In genomic region chr15:18987671-18988070, GRCm38 (mm10) we compare ENCODE assay signal across 21 mouse cellular contexts.
A peak's percentile ranks its signal among the peaks of the same experiment; 100 is the strongest.
DNase-seq lines count a peak whose midpoint lies in the region; ATAC-seq and TF ChIP-seq lines count a peak whose summit lies in the region.
"Had no signal": no experiment of that assay in that cellular context is flagged by ENCODE, and none has a peak within 500 bp of the region (broad histone marks: within the 10 kb centered on the region; RNA-seq: fewer than 3 reads in every experiment).

No protein-coding gene starts in this region.

- H3K27ac ChIP-seq in forebrain, embryonic 16.5 days (ENCODE audit: low read length): no peak overlapping the region
- no peak overlapping the region for H3K27ac ChIP-seq in forebrain, embryonic 11.5 days (ENCODE audit: low read depth, low read length)
- no peak overlapping the region for H3K27ac ChIP-seq in forebrain, postnatal 0 days (ENCODE audit: low read depth, low read length)
- H3K27ac ChIP-seq in forebrain, embryonic 15.5 days (replicated peaks): no peak overlapping the region

- H3K36me3 ChIP-seq in forebrain, embryonic 16.5 days (ENCODE audit: control insufficient read depth, insufficient read depth): no peaks in the 10 kb centered on the region
- H3K36me3 ChIP-seq in forebrain, embryonic 11.5 days (ENCODE audit: control insufficient read depth, insufficient read depth, low read length): no peaks in the 10 kb centered on the region
- H3K36me3 ChIP-seq in forebrain, postnatal 0 days (ENCODE audit: insufficient read depth): no peaks in the 10 kb centered on the region
- no peaks in the 10 kb centered on the region for H3K36me3 ChIP-seq in forebrain, embryonic 15.5 days
- H3K36me3 ChIP-seq: G1E had no signal

- no peak for DNase-seq in forebrain, embryonic 11.5 days (ENCODE audit: low spot score)
- no peak for DNase-seq in forebrain, postnatal 0 days
- no peak for DNase-seq in frontal cortex, postnatal 36 days (ENCODE audit: low spot score in 2 of 2)
- DNase-seq: adrenal gland, adult 2 months; adrenal gland, adult 8-10 months; adrenal gland, postnatal 10 days; adrenal gland, postnatal 14 days; adrenal gland, postnatal 25 days; adrenal gland, postnatal 36 days; B cell, adult 2 months; cerebellum, adult 11 months; cerebellum, adult 11-12 months; cerebellum, adult 18-20 months had no signal

- no peaks in the 10 kb centered on the region for H3K27me3 ChIP-seq in forebrain, embryonic 16.5 days (replicated peaks; ENCODE audit: control insufficient read depth, insufficient read depth, low read length)
- H3K27me3 ChIP-seq in forebrain, embryonic 11.5 days (ENCODE audit: control insufficient read depth, insufficient read depth, low read length): no peaks in the 10 kb centered on the region
- H3K27me3 ChIP-seq in forebrain, postnatal 0 days (ENCODE audit: insufficient read depth, low read length): no peaks in the 10 kb centered on the region
- H3K27me3 ChIP-seq in forebrain, embryonic 15.5 days: no peaks in the 10 kb centered on the region
- H3K27me3 ChIP-seq: CH12.LX, Patski had no signal

- no peak overlapping the region for H3K4me3 ChIP-seq in forebrain, embryonic 16.5 days (replicated peaks; ENCODE audit: low read length)
- H3K4me3 ChIP-seq in forebrain, embryonic 11.5 days (ENCODE audit: low read depth, low read length): no peak overlapping the region
- H3K4me3 ChIP-seq in forebrain, postnatal 0 days (ENCODE audit: low read depth, low read length): no peak overlapping the region
- no peak overlapping the region for H3K4me3 ChIP-seq in forebrain, embryonic 15.5 days

- no peak overlapping the region for H3K4me2 ChIP-seq in forebrain, embryonic 16.5 days (ENCODE audit: low read length)
- H3K4me2 ChIP-seq in forebrain, embryonic 11.5 days (ENCODE audit: low read depth, low read length, severe bottlenecking): no peak overlapping the region
- H3K4me2 ChIP-seq in forebrain, postnatal 0 days (ENCODE audit: low read depth): no peak overlapping the region
- no peak overlapping the region for H3K4me2 ChIP-seq in forebrain, embryonic 15.5 days (replicated peaks)

- no peak for TF ChIP-seq CTCF in forebrain, postnatal 0 days (IDR thresholded peaks at IDR 0.05; ENCODE audit: low read depth)

- peak; percentile 50; the same call in 1 of the 2 replicates for ATAC-seq in forebrain, embryonic 16.5 days
- ATAC-seq in forebrain, embryonic 11.5 days (replicated peaks; ENCODE audit: low FRiP score): no peak
- peak; percentile 80 for ATAC-seq in forebrain, postnatal 0 days
- ATAC-seq in forebrain, embryonic 15.5 days (replicated peaks): no peak
- peak; percentile 27; the same call in 1 of the 2 replicates for ATAC-seq in frontal cortex, adult (ENCODE audit: low TSS enrichment)
- ATAC-seq: activated CD4-positive, CD25-positive, alpha-beta regulatory T cell, adult 4 months; CD4-positive, CD25-positive, alpha-beta regulatory T cell, adult 4 months; Patski had no signal

- WGBS in forebrain, embryonic 16.5 days: 70% methylated on average over 1 of the region's 1 CpGs
- WGBS in forebrain, embryonic 11.5 days: 57% methylated on average over 1 of the region's 1 CpGs
- WGBS in forebrain, postnatal 0 days: 45% methylated on average over 1 of the region's 1 CpGs
- WGBS in forebrain, embryonic 15.5 days: 63% methylated on average over 1 of the region's 1 CpGs

- no peak overlapping the region for H3K9ac ChIP-seq in forebrain, embryonic 16.5 days (replicated peaks; ENCODE audit: low read depth, low read length)
- H3K9ac ChIP-seq in forebrain, embryonic 11.5 days (ENCODE audit: low read length): no peak overlapping the region
- no peak overlapping the region for H3K9ac ChIP-seq in forebrain, postnatal 0 days
- no peak overlapping the region for H3K9ac ChIP-seq in forebrain, embryonic 15.5 days (replicated peaks)

- H3K4me1 ChIP-seq in forebrain, embryonic 16.5 days (replicated peaks; ENCODE audit: control insufficient read depth, insufficient read depth, low read length): 0 out of 2 replicates have a peak, but pooled peaks cover 2% of the 10 kb centered on the region
- no peaks in the 10 kb centered on the region for H3K4me1 ChIP-seq in forebrain, embryonic 11.5 days (replicated peaks; ENCODE audit: control insufficient read depth, insufficient read depth, low read length)
- H3K4me1 ChIP-seq in forebrain, postnatal 0 days (ENCODE audit: insufficient read depth): no peaks in the 10 kb centered on the region
- no peaks in the 10 kb centered on the region; the same call in 1 of the 2 replicates for H3K4me1 ChIP-seq in forebrain, embryonic 15.5 days

- H3K9me3 ChIP-seq in forebrain, embryonic 16.5 days (ENCODE audit: control insufficient read depth, low read length): no peaks in the 10 kb centered on the region
- H3K9me3 ChIP-seq in forebrain, embryonic 11.5 days (ENCODE audit: control insufficient read depth, low read length): no peaks in the 10 kb centered on the region
- no peaks in the 10 kb centered on the region for H3K9me3 ChIP-seq in forebrain, postnatal 0 days (ENCODE audit: low read length)
- no peaks in the 10 kb centered on the region for H3K9me3 ChIP-seq in forebrain, embryonic 15.5 days
- H3K9me3 ChIP-seq: G1E had no signal

Comparison
In these comparisons a context has a peak if more than half of its experiments do, and no peak if none do; other contexts are left out.
1. ATAC-seq: peak in forebrain, embryonic 16.5 days (single experiment), forebrain, postnatal 0 days (single experiment) and frontal cortex, adult (single experiment); none in forebrain, embryonic 11.5 days (single experiment) and forebrain, embryonic 15.5 days (single experiment).